8 mouse cellular contexts compared by ENCODE assay signal in genomic region chr13:114930996-114931649, GRCm38 (mm10). TPM values are rescaled to one million over a fixed set of nuclear protein-coding genes. Genes with fewer than 3 reads are reported as not detected.
DNase-seq lines count a peak whose midpoint lies in the region; ATAC-seq lines count a peak whose summit lies in the region.

No protein-coding gene starts in this region.

- no peaks in the 10 kb centered on the region for H3K27me3 ChIP-seq in liver, embryonic 13.5 days
- H3K27me3 ChIP-seq in neural tube, embryonic 13.5 days = peaks cover 25% of the 10 kb centered on the region

- H3K27ac ChIP-seq in liver, embryonic 13.5 days = no peak overlapping the region
- H3K27ac ChIP-seq in neural tube, embryonic 13.5 days (replicated peaks) = peak overlapping the region; percentile 52; the same call in 1 of the 2 replicates

- H3K4me2 ChIP-seq in liver, embryonic 13.5 days = peak overlapping the region; percentile 63
- H3K4me2 ChIP-seq in neural tube, embryonic 13.5 days = peak overlapping the region; percentile 73

- H3K9ac ChIP-seq in liver, embryonic 13.5 days = no peak overlapping the region; the same call in 1 of the 2 replicates
- peak overlapping the region; percentile 63 for H3K9ac ChIP-seq in neural tube, embryonic 13.5 days

- ATAC-seq in frontal cortex, adult (ENCODE audit: low TSS enrichment) = peak; percentile 79
- no peak; the same call in 1 of the 2 replicates for ATAC-seq in liver, embryonic 13.5 days (ENCODE audit: low read depth)
- ATAC-seq in neural tube, embryonic 13.5 days (ENCODE audit: low read depth) = peak; percentile 61

- 2% methylated on average over 10 of the region's 10 CpGs for WGBS in liver, embryonic 13.5 days (ENCODE audit: insufficient replicate concordance)
- under 1% methylated on average over 10 of the region's 10 CpGs for WGBS in neural tube, embryonic 13.5 days

- no peaks in the 10 kb centered on the region for H3K9me3 ChIP-seq in liver, embryonic 13.5 days (replicated peaks)
- no peaks in the 10 kb centered on the region for H3K9me3 ChIP-seq in neural tube, embryonic 13.5 days

- DNase-seq in frontal cortex, postnatal 25 days (ENCODE audit: low spot score in 2 of 2) = no peak
- peak; percentile 19 for DNase-seq in urinary bladder, postnatal 14 days (ENCODE audit: low spot score)
- no peak for DNase-seq in urinary bladder, adult 2 months (ENCODE audit: low spot score)
- DNase-seq in heart, postnatal 14 days = peak; percentile 10 to 13
- DNase-seq in liver, embryonic 13.5 days = no peak
- no peak for DNase-seq in natural killer cell, adult 2 months (ENCODE audit: low spot score in 2 of 2)

- H3K4me1 ChIP-seq in liver, embryonic 13.5 days (replicated peaks) = 0 out of 2 replicates have a peak, but pooled peaks cover 2% of the 10 kb centered on the region
- H3K4me1 ChIP-seq in neural tube, embryonic 13.5 days (replicated peaks) = peaks cover 14% of the 10 kb centered on the region

- H3K36me3 ChIP-seq in liver, embryonic 13.5 days = no peaks in the 10 kb centered on the region
- H3K36me3 ChIP-seq in neural tube, embryonic 13.5 days = no peaks in the 10 kb centered on the region

- H3K4me3 ChIP-seq in liver, embryonic 13.5 days (replicated peaks) = peak overlapping the region; percentile 55
- H3K4me3 ChIP-seq in neural tube, embryonic 13.5 days = peak overlapping the region; percentile 41

- intact Hi-C loops in heart, postnatal 14 days (cut with DNase I) = loop anchor here (1.0 to 5.0 kb wide), 2 partner anchors 34 to 98 kb away; no protein-coding TSS in a partner anchor

RNA-seq across cellular contexts. Expression of gene Itga2, which starts 0.8 kb away (rescaled TPM):
- 4.7 and 5.4 TPM in 2 replicates for polyA plus RNA-seq in urinary bladder, adult 2 months (2012; rRNA removed)
- total RNA-seq in heart, postnatal 14 days (2021) = 1 to 10 TPM; 1.5 to 2.4 TPM
- 0.76 and 0.82 TPM in 2 replicates for polyA plus RNA-seq in liver, embryonic 13.5 days (2015; fragmentation: Nextera tagmentation; extraction: Ambion mirVana)
- polyA plus RNA-seq in neural tube, embryonic 13.5 days (2015; fragmentation: Nextera tagmentation; extraction: Ambion mirVana) = 2.0 and 2.9 TPM in 2 replicates

Comparison
In these comparisons a context has a peak if more than half of its experiments do, and no peak if none do; other contexts are left out.
1. DNase-seq: peak in urinary bladder, postnatal 14 days (single experiment) and heart, postnatal 14 days (2 of 2); none in frontal cortex, postnatal 25 days (0 of 2), urinary bladder, adult 2 months (single experiment), liver, embryonic 13.5 days (single experiment) and natural killer cell, adult 2 months (0 of 2).